Mouse (Mus musculus) megakaryocyte-erythroid progenitor cell, adult 5-6 weeks (primary cell): ENCODE measurements around the gene Foxb1. TPM values are rescaled to one million over a fixed set of nuclear protein-coding genes. Genes with fewer than 3 reads are reported as not detected.

Experiments used
- ATAC-seq: replicated peaks from 2 replicates; pipeline ENCODE4 v1.8.0; 2016; ENCODE audit warnings: mild to moderate bottlenecking, inconsistent platforms; ENCODE audit not compliant: severe bottlenecking, poor library complexity, low FRiP score, low TSS enrichment
- total RNA-seq, 2 experiments: library from RNA; stranded (forward) in 1 of 2; stranded (reverse) in 1 of 2; fragments of 200-1000, 215-1000 nt in 1 of 2; fragments of >200 nt in 1 of 2; fragmentation: Nextera tagmentation in 1 of 2; gene quantifications; 2 replicates each; pipeline ENCODE4 v1.2.3; 2014 to 2017

Foxb1 gene
- total RNA-seq, 2 experiments from 2014 or later: not detected

GRCm38 (mm10) chr9:69758946-69759615 is 1.7 kb downstream of the Foxb1 start:
- no peak for ATAC-seq

- no peak for ATAC-seq
These were observed 2.2 kb downstream of the Foxb1 start for GRCm38 (mm10) chr9:69758506-69758905.

GRCm38 (mm10) chr9:69757254-69757653 is 3.5 kb downstream of the Foxb1 start:
- ATAC-seq: no peak

GRCm38 (mm10) chr9:69756456-69756855 is 4.3 kb downstream of the Foxb1 start:
- no peak for ATAC-seq

DNA sequence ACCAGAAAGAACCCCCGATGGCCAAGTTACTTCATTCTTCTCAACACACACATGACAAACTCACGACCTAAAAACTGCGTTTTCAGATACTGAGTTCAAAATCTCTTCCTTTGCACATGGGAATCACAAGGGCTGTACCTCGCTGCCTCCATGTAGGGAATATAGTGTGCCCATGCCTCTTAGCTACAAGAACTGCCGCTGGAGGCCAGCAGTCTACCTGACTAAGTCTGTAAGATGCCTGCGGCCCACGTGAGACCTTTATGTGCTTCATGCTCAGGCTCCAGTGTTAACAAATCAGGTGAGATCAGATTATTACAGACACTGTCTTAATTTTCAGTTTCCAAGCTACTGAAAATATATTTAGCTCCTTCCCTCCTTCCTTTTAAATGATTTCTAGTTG is 4.7 kb downstream of the Foxb1 start:
- ATAC-seq: no peak

- ATAC-seq: no peak
These were observed 5.6 kb downstream of the Foxb1 start for GRCm38 (mm10) chr9:69755157-69755556.

GRCm38 (mm10) chr9:69754712-69755111 is 6.0 kb downstream of the Foxb1 start:
- ATAC-seq: no peak

- ATAC-seq: no peak
These were observed 6.4 kb downstream of the Foxb1 start for GRCm38 (mm10) chr9:69754291-69754690.

DNA sequence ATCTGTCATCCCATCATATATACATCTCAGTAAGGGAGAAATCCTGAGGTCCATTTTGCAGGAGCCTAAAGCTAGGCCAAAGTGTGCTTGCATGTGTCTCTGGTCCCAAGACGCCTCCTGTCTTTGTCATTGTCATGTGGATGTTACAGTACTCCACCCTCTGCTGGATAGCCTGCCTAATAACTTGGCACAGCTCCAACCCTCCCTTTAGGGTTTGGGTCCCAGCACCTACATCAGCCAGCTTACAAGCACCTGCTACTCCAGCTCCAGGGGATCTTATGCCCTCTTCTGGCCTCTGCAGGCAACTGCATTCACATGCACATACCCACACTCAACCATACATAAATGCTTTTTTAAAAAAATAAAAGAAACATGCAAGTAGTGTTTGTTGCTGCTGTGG is 12.8 kb downstream of the Foxb1 start:
- no peak for ATAC-seq

- ATAC-seq: no peak
These were observed 32.0 kb downstream of the Foxb1 start for GRCm38 (mm10) chr9:69728736-69729135.

DNA sequence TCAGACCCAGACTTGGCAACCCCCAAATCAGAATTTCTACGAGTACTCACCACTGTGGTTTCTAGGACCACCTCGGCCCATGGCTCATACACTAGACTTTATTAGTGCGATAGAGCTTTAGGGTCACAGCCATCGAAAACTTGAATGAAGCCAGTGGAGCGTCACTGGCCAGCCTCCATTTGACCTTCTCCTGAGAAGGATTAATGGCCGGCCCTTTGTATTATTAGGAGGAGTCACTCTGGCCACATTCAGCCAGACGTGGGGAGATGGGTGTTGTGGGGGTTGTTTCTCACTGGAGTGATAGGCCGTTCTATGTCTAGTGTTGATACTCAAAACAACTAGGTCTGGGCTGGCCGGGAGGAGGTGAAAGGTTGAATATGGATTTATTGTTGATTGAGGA is 42.3 kb downstream of the Foxb1 start:
- ATAC-seq: no peak

DNA sequence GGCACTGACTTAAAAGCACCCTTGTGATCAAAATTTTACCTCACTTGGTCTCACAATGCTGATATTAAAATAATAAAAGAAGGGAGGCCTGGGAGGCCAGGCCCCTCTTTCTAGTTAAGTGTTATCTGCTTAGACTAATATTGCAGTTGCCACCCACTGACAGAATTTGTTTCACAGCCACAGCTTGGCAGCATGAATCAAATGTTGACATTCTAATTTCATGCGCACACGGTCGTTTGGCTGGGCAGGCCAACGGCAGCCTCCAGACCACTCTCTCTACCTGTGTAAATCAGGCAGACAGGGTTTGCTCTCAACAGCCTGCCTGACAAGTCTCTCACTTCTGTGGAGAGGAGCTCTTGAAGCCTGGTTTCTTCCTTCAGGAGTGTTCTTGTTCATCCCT is 44.4 kb downstream of the Foxb1 start:
- no peak for ATAC-seq

DNA sequence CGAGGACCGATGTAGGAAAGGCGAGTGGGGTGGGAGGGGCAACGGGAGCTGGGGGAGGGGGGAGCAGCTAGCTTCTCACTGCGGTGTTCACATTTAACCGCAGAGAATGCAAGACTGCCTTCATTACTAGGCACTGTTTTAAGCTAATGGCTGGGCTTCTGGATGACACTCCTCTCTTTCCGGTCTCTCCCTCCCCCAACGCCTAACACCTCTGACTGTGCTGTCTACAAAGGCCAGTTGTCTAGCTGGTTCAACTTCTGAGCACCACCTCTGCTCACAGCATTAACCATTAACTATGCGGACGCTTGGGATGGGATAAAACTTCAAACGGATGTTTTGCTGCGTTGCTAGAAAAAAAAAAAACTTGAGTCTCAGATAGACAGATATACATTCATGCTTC is 45.3 kb downstream of the Foxb1 start:
- ATAC-seq: no peak

GRCm38 (mm10) chr9:69714346-69714745 is 46.4 kb downstream of the Foxb1 start:
- ATAC-seq: no peak

DNA sequence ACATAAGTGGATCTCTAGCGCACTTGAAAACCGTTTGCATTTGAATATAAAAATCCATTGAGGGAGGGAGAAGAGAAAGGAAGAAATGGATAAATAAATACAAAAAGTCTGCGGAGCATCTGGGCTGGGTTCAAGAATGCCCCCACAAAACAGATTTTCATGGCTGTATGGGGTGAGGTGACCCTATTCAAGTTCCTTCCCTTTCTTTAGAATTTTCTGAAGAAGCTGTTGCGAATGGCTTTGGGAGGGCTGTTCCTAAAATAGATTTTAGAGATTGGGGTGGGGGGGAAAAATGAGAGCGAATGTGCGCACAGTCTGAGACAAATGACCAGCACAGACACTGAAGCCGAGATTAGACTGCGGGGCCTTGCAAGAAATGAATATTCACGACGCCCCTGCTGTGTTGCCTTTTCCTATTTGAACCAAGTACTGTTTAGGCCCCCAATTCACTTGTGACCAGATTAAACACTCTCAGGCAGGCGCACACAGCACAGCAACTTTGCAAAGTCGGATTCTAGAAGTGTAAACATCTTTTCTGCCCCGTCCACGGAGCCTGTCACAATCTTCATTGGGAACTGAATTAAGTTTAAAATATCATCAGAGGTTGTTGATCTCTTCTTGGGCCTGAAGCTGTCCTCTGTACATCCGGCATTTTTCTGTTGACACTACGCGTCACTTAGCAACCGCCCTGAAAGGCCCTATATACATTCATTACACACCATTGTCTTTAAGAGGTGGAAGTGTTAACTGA is 47.0 kb downstream of the Foxb1 start:
- ATAC-seq: no peak

DNA sequence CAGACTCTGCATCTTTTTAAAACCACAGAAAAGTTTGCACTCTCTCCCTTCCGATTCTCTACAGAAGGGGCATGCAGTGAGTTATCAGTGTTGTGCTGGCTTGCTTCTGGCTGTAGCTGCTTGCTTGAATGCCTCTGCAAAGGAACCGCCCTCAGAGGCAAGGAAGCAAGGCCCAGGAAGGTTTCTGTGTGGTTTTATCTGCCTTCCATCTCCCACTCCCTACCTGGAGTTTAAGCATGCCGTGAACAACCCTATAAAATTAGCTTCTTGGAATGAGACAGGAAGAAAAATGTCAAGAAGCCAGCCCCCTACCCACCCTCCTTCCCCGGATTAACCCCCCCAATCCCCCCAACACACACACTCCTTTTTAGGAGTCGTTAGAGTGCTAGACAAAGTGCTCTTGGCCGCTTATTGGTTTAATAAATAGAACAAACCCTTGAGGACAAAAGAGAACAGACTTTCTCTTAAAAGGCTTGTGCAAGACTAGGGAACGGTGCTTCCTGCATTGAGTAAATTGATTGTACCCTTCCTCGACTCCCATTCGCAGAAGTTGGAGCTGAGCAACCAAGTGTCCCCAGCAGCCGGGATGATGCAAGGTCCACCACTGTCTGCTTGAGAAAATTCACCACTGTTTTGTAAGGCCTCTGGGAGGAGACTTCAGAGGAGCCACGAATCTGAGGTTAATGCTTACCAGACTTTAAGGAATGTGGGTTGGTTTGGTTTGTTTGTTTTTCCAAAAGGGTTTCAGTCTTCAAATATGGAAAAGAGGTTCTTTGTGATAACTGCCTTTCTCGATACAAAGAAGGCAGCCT is 47.8 kb downstream of the Foxb1 start:
- no peak for ATAC-seq

Other genes with a start within 250 kb of the Foxb1 start
- 50.1 and 67.6 TPM in 2 replicates for gene Bnip2, start 228.5 kb upstream of the Foxb1 start, total RNA-seq (2014; fragmentation: Nextera tagmentation)
- gene Bnip2, start 228.5 kb upstream of the Foxb1 start, total RNA-seq (2017): 125 and 126 TPM in 2 replicates